Mouse (Mus musculus): ENCODE data around the gene Pp2d1. TPM values are rescaled to one million over a fixed set of nuclear protein-coding genes. Genes with fewer than 3 reads are reported as not detected.
A peak's percentile ranks its signal among the peaks of the same experiment; 100 is the strongest.
"Not testable (repeated sequence)": the region's sequence is repeated elsewhere in the genome, so short reads cannot be mapped to it uniquely, and the experiment has no call there.

Gene Pp2d1
- polyA plus RNA-seq, 1 experiment = not detected

DNA sequence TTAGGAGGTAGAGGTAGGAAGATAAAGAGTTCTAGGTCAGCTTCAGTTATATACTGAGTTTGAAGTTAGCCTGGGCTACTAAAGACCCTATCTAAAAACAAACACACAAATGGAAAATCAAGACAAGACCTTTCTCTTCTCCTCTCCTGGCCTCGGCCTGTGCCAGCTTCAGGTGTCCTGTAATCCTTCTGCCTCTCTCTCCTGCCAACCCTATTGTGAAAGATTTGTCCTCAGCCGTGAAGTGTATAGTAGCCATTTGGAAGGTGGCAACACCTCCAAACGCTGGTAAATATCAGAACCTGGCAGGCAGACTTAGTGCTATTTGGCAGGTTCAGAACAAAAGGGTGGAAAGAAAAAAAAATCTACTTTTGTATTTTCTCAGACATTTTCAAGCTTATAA, 41.0 kb upstream of the Pp2d1 start:
- TF ChIP-seq POLR2A (IDR thresholded peaks at IDR 0.05; ENCODE audit: low read depth, low read length) (no peak), CTCF (IDR thresholded peaks at IDR 0.05; ENCODE audit: extremely low read depth, insufficient read length, insufficient replicate concordance, low read depth, low read length) (no peak)
- H3K36me3 ChIP-seq (ENCODE audit: control insufficient read depth, insufficient read depth, low read length) = no peaks in the 10 kb centered on the region
- H3K27ac ChIP-seq (ENCODE audit: insufficient read depth, low read depth, low read length) = no peak overlapping the region
- peaks cover 4% of the 10 kb centered on the region for H3K4me1 ChIP-seq (ENCODE audit: control insufficient read depth, insufficient read depth, insufficient read length, low read length)
- no peak overlapping the region for H3K4me3 ChIP-seq (ENCODE audit: low read depth, low read length)
- WGBS = 72% methylated on average over 3 of the region's 3 CpGs
- no peaks in the 10 kb centered on the region for H3K27me3 ChIP-seq (ENCODE audit: control insufficient read depth, insufficient read depth, low read length)

DNA sequence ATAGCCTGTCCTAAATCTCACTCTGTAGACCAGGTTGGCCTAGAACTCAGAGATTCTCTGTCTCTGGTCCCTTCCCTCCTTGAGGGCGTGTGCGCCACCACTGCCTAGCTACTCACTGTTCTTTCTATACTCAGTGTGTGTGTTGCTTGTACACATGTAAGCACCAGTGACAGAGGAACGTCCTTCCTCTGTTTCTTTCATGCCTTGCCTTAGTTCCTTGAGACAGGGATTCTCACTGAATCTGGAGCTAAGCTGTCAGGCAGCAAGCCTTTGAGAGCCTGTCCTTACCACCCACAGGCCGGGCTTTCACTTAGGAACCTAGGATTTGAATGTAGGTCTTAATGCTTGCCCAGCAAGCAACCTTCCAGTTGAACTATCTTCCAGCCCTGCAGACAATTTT, 40.4 kb upstream of the Pp2d1 start:
- 87% methylated on average over 4 of the region's 4 CpGs for WGBS
- TF ChIP-seq POLR2A (IDR thresholded peaks at IDR 0.05; ENCODE audit: low read depth, low read length) (no peak), CTCF (IDR thresholded peaks at IDR 0.05; ENCODE audit: extremely low read depth, insufficient read length, insufficient replicate concordance, low read depth, low read length) (no peak)

DNA sequence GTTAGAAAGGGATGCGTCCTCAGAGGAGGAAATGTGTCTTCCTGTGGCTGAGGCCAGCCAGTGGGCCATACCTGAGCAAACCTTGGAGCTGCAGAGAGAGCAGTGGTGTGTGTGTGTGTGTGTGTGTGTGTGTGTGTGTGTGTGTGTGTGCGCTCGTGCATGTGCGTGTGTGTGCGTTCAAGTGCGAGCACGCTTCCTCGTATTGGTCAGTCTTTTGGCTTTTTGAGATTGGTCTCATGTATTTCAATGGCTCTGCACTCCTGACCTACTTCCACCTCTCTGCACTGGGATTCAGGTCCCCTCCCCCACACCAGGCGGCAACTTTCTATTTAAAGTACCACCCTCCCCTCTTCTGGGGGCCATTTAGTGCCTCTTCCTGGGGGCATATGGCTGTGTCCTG, 39.5 kb upstream of the Pp2d1 start:
- Histone ChIP-seq H3K36me3 (ENCODE audit: control insufficient read depth, insufficient read depth, low read length) (no peaks in the 10 kb centered on the region), H3K4me1 (ENCODE audit: control insufficient read depth, insufficient read depth, insufficient read length, low read length) (peaks cover 4% of the 10 kb centered on the region), H3K4me3 (ENCODE audit: low read depth, low read length) (no peak overlapping the region), H3K27me3 (ENCODE audit: control insufficient read depth, insufficient read depth, low read length) (no peaks in the 10 kb centered on the region), H3K27ac (ENCODE audit: insufficient read depth, low read depth, low read length) (no peak overlapping the region)
- no peak for TF ChIP-seq CTCF (IDR thresholded peaks at IDR 0.05; ENCODE audit: extremely low read depth, insufficient read length, insufficient replicate concordance, low read depth, low read length)
- no peak for TF ChIP-seq POLR2A (IDR thresholded peaks at IDR 0.05; ENCODE audit: low read depth, low read length)
- 76% methylated on average over 9 of the region's 9 CpGs for WGBS

More for the DNA sequence above, 40.4 kb upstream of the Pp2d1 start:
- Histone ChIP-seq H3K27ac (ENCODE audit: insufficient read depth, low read depth, low read length) (no peak overlapping the region), H3K27me3 (ENCODE audit: control insufficient read depth, insufficient read depth, low read length) (no peaks in the 10 kb centered on the region), H3K36me3 (ENCODE audit: control insufficient read depth, insufficient read depth, low read length) (no peaks in the 10 kb centered on the region), H3K4me1 (ENCODE audit: control insufficient read depth, insufficient read depth, insufficient read length, low read length) (peaks cover 4% of the 10 kb centered on the region), H3K4me3 (ENCODE audit: low read depth, low read length) (no peak overlapping the region)

DNA sequence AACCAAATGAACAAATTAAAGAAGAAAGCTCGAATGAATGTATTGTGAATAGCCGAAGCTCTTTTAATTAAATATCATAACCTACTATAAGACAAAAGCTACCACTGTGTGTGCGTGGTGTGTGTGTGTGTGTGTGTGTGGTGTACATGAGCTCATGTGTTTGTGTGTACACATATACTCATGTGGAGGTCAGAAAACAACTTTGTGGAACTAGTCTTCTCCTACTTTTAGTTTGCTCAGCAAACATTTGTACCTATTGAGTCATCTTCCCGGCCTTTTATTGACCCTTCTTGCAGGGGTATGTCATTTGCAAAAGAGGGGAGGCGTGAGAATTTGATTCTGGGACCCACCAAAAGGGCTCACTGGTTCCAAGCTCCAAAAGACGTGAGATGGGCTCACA, 39.0 kb upstream of the Pp2d1 start:
- Histone ChIP-seq H3K4me1 (ENCODE audit: control insufficient read depth, insufficient read depth, insufficient read length, low read length) (peaks cover 6% of the 10 kb centered on the region), H3K4me3 (ENCODE audit: low read depth, low read length) (no peak overlapping the region), H3K36me3 (ENCODE audit: control insufficient read depth, insufficient read depth, low read length) (no peaks in the 10 kb centered on the region), H3K27me3 (ENCODE audit: control insufficient read depth, insufficient read depth, low read length) (no peaks in the 10 kb centered on the region), H3K27ac (ENCODE audit: insufficient read depth, low read depth, low read length) (no peak overlapping the region)
- WGBS = 81% methylated on average over 6 of the region's 6 CpGs
- TF ChIP-seq CTCF (IDR thresholded peaks at IDR 0.05; ENCODE audit: extremely low read depth, insufficient read length, insufficient replicate concordance, low read depth, low read length) (no peak), POLR2A (IDR thresholded peaks at IDR 0.05; ENCODE audit: low read depth, low read length) (no peak)

DNA sequence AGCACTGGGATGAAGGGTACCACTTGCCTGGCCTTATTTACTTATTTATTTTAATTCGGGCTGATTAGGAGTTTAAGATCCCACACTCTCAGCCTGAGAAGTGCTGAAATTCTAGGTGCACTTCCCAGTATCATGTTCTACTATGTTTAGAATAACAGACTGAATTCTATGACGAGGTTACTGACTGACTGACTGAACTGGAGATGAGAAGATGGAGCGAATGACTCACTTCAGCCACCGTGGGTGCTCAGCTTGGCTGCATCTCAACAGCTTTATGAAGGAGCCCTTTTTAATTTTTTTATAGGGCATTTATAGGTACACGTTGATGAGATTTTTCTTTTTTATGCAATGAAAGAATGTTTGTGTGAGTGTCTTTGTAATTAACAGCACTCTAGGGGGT, 38.5 kb upstream of the Pp2d1 start:
- Histone ChIP-seq H3K27me3 (ENCODE audit: control insufficient read depth, insufficient read depth, low read length) (no peaks in the 10 kb centered on the region), H3K27ac (ENCODE audit: insufficient read depth, low read depth, low read length) (no peak overlapping the region), H3K4me1 (ENCODE audit: control insufficient read depth, insufficient read depth, insufficient read length, low read length) (peaks cover 8% of the 10 kb centered on the region), H3K4me3 (ENCODE audit: low read depth, low read length) (no peak overlapping the region), H3K36me3 (ENCODE audit: control insufficient read depth, insufficient read depth, low read length) (no peaks in the 10 kb centered on the region)
- 68% methylated on average over 5 of the region's 5 CpGs for whole genome bisulfite sequencing
- no peak for TF ChIP-seq POLR2A (IDR thresholded peaks at IDR 0.05; ENCODE audit: low read depth, low read length)
- no peak for TF ChIP-seq CTCF (IDR thresholded peaks at IDR 0.05; ENCODE audit: extremely low read depth, insufficient read length, insufficient replicate concordance, low read depth, low read length)

DNA sequence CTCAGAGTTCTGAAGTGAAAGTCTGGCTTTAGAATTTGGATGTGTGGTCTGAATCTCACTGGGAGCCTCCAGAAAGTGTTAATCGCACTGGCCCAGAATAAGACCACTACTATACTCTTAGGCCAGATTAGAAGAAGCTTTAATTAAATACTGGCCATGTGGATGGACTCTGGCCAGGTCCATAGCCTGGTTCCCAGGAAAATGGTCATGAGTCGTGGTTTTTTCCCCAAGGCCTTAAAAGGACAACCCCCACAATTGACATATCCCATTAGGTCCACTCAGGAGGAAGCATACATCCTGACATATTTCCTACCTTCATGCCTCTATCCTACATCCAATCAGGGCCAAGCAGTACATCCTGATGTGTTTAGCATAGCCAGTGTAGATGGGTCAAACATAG, 37.9 kb upstream of the Pp2d1 start:
- Histone ChIP-seq H3K4me1 (ENCODE audit: control insufficient read depth, insufficient read depth, insufficient read length, low read length) (peaks cover 7% of the 10 kb centered on the region), H3K4me3 (ENCODE audit: low read depth, low read length) (no peak overlapping the region), H3K27me3 (ENCODE audit: control insufficient read depth, insufficient read depth, low read length) (no peaks in the 10 kb centered on the region), H3K36me3 (ENCODE audit: control insufficient read depth, insufficient read depth, low read length) (no peaks in the 10 kb centered on the region), H3K27ac (ENCODE audit: insufficient read depth, low read depth, low read length) (no peak overlapping the region)
- WGBS = 69% methylated on average over 2 of the region's 2 CpGs
- TF ChIP-seq POLR2A (IDR thresholded peaks at IDR 0.05; ENCODE audit: low read depth, low read length) (no peak), CTCF (IDR thresholded peaks at IDR 0.05; ENCODE audit: extremely low read depth, insufficient read length, insufficient replicate concordance, low read depth, low read length) (no peak)

DNA sequence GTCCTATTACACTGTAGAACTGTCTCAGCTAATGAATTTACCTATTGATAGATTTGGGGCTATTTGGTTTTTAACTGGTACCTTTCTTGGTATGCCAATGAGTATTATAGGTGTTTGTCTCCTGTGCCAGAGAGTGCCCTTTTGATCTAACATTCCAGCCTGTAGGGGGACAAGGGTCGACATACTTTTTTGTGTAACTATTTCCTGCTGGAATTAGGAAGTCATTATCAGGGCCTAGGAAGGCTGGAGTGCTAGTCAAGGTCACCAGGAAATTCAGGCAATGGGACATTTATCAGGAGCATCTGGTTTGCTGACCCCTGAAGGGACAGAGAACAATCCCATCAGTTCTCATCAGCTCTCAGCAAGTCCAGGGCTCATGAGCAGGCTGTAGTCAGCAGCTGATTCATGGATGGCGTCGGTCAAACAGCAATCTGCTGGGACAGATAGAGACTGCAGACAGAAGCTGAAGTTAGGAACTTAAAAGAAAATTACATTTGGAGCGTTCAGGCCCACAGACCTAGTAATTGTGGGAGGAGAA, 33.8 kb upstream of the Pp2d1 start:
- H3K36me3 ChIP-seq (ENCODE audit: control insufficient read depth, insufficient read depth, low read length) = no peaks in the 10 kb centered on the region
- H3K4me1 ChIP-seq (ENCODE audit: control insufficient read depth, insufficient read depth, insufficient read length, low read length) = peaks cover 16% of the 10 kb centered on the region
- no peak overlapping the region for H3K4me3 ChIP-seq (ENCODE audit: low read depth, low read length)
- no peak for TF ChIP-seq CTCF (IDR thresholded peaks at IDR 0.05; ENCODE audit: extremely low read depth, insufficient read length, insufficient replicate concordance, low read depth, low read length)
- TF ChIP-seq POLR2A (IDR thresholded peaks at IDR 0.05; ENCODE audit: low read depth, low read length) = no peak
- peak overlapping the region; percentile 32 for H3K27ac ChIP-seq (ENCODE audit: insufficient read depth, low read depth, low read length)
- 45% methylated on average over 4 of the region's 4 CpGs for WGBS
- no peaks in the 10 kb centered on the region for H3K27me3 ChIP-seq (ENCODE audit: control insufficient read depth, insufficient read depth, low read length)

DNA sequence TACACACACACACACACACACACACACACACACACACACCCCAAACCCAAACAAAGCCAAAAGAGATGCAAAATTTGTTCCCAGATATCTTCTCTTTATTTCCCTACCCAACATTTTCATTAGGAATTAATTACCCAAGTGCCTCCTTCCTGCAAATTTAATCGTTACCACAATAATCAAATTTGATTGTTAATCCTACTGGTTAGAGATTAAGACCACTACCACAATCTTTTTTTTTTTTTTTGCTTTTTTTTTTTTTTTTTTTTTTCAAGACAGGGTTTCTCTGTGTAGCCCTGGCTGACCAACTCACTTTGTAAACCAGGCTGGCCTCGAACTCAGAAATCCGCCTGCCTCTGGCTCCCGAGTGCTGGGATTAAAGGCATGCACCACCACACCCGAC, 31.7 kb upstream of the Pp2d1 start:
- peak overlapping the region; percentile 90 for H3K27ac ChIP-seq (ENCODE audit: insufficient read depth, low read depth, low read length)
- 79% methylated on average over 5 of the region's 5 CpGs for WGBS
- H3K4me3 ChIP-seq (ENCODE audit: low read depth, low read length); H3K36me3 ChIP-seq (ENCODE audit: control insufficient read depth, insufficient read depth, low read length); H3K27me3 ChIP-seq (ENCODE audit: control insufficient read depth, insufficient read depth, low read length): not testable (repeated sequence)
- peaks cover 16% of the 10 kb centered on the region for H3K4me1 ChIP-seq (ENCODE audit: control insufficient read depth, insufficient read depth, insufficient read length, low read length)

Measured in small intestine, adult 2 months (tissue).